Mouse (Mus musculus) stomach, postnatal 0 days (tissue): ENCODE data around the gene Ilvbl.

Experiments used
- CTCF ChIP-seq: IDR thresholded peaks from 2 replicates; pipeline ENCODE4 v1.5.1; 2016; ENCODE audit warnings: antibody characterized with exemption, low read depth, mild to moderate bottlenecking, moderate library complexity
- EP300 ChIP-seq: optimal IDR thresholded peaks from 2 replicates; pipeline ENCODE3; 2016; ENCODE audit warnings: antibody characterized with exemption

DNA sequence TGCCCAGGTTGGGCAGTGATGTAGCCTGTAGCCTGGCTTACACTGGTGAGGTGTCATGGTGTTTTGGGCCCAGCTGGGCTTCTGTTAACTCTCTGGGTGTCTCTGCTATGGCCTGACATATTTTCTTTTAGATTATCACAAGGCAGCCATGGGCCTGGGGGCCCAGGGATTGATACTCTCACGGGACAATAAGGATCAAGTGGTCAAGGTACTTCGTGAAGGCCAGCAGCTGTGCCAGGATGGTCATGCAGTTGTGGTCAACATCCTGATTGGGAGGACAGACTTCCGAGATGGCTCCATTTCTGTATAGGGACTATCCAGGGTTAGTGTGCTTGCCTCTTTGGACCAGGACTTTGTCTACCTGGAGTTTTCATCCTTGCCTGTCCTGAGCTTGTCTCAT is 9.8 kb downstream of the Ilvbl start:
- TF ChIP-seq CTCF (no peak), EP300 (no peak)
